Mouse (Mus musculus) layer of hippocampus, postnatal 25 days (tissue): ENCODE data around the gene Naaladl1. TPM values are rescaled to one million over a fixed set of nuclear protein-coding genes. Genes with fewer than 3 reads are reported as not detected.

Experiments
- DNase-seq, 2 experiments: peaks; one replicate each; pipeline ENCODE4 v3.0.0; 2022; ENCODE audit warnings: mixed read lengths in 2 of 2, low spot score in 1 of 2; ENCODE audit errors: extremely low spot score in 1 of 2
- total RNA-seq, 2 experiments: library from RNA; stranded (reverse); gene quantifications; 2 replicates each; pipeline ENCODE4 v1.2.3; 2021

Naaladl1 gene
- total RNA-seq, 2 experiments from 2014 or later: not detected

DNA sequence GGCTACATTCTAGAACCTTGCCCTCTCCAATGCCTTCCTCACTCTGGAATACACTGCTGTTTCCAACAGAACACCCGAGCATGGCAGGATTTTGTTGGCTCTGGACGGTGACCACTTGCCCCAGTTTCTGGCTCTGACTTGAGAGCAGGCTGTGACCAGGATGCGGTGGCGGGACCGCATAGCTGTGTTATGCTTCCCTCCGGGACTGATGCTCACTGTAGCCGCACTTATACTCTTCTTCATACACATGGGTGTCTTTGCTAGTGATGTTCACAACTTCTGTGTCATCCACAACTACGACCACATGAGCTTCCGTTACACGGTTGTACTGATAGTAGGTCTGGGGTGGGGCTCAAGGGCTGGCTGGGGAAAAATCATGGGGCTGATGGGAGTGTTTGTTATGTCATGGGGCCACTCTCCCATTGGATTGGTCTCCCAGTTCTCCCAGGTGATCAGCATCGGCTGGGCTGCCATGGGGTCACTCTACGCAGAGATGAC, 25.6 kb upstream of the Naaladl1 start, which contains the start of gene Tmem262:
Gene Tmem262, plus strand, starts transcription at position 51 of the 498 bp plus-strand sequence.
- DNase-seq: no peak

DNA sequence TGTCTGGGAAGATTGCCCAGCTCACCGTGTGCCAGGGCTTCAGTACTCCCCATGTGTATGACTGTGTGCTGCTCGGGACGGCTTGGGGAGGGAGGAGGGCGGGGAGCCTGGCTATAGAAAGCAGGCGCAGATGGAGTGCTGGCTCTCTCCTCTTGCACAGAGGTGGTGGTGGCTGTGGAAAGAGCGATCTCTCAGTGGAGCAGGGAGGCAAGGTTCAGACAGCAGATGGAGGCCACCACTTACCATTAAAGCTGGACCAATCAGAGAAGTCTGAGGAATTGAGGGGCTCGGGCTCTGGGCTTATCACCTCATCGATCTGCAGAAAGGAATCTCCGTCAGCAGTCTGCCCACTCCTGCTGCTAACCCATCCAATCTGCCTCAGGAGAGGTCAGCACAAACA, 23.4 kb upstream of the Naaladl1 start, which contains the start of gene Gm28374:
Gene Gm28374, minus strand, starts transcription at position 101 of the 400 bp plus-strand sequence.
- DNase-seq: no peak

DNA sequence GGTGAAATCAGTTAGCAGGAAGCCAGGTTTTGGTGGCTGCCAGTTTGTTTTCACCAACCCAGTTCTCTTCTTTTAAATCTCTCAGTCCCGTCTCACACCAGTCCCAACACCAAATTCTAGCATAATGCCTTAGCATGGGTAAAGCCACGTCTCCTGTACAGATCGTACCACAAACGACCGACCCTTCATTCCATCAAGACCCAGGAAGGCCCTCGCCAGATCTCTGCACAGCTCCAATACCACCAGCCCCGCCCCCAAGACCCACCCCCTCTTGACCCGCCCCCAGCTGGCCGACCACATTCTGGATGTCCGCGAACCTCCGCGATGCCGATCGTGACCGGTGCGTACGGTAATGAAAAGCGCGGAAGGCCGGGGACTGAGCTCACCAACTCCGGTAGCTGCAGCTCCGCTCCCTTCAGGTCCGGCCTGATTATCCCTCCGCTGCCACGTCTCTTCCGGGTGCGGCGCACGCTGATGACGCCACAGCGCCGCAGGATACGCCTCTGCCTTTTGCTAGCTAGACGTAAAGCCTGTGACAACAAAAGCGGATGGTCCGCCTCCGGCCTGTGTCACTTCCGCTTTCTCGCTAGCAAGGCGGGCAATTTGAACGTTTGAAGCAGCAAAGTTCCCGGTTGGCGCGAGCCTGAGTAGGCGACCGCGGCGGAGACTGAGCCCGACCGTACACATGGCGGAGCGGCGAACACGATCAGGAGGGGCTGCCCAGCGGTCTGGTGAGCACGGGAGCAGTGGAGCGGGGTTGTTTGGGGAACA, 20.9 kb upstream of the Naaladl1 start, which contains the start of the genes Zfpl1 and Cdca5:
Gene Zfpl1, minus strand, starts transcription at position 479 of the 771 bp plus-strand sequence.
Gene Cdca5, plus strand, starts transcription at position 506 of the 771 bp plus-strand sequence.
- peak; percentile 90 to 92 for DNase-seq

DNA sequence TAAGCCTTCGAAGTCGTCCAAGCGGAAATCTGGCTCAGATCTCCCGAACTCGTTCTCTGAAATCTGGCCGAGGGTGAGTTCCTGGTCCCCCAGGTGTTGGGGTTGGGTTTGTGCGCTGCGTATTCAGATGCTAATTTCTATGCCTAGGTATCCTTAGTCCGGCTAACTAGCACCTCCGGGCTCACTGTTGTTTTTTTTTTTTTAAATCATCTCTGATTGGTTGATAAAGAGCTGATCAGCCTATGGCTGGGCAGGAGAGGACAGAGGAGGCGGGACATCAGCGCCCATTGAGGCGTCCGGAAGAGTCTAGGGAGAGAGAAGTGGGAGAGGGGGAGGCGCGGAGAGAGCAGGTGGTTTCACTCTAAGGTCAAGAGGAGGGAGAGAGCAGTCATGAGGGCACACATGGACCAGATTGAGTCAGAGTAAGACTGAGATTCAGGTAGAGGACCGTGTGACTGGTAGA, 20.1 kb upstream of the Naaladl1 start:
- DNase-seq: no peak

DNA sequence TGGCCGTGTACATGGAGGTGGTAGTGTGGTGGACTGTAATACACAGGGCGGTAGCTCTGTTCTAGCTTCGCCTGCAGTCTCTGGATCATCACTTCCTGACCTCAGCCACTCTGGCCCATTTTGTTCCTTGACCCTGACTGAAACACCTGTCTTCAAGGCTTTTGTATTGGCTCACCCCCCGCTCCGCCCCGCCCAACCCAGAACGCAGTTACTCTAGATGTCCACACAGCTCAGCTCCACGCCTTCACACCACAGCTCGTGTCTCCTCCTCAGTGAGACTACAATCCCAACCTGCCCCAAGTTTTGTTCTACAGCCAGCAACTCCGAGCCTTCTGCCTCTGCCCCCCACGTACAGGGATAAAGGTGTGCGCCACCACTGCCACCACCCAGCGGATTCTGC, 16.7 kb upstream of the Naaladl1 start:
- DNase-seq: no peak

DNA sequence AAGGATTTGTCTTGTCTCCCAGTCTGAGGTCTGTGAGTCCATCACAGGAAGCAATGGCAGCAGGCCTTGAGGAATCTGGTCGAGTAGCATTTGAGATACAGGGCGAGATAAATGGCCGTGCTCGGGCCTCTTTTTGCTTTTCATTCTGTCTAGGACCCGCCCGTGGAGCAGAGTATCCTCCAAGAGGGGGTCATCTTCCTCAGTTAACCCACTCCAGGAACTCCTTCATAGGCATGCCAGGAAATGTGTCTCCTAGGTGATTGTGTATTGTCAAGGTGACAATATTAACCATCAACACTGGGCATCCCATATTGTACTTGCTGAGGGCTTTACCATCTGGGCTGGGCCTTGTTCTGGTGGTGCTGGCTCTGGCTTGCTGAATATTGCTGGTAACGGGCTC, 11.5 kb upstream of the Naaladl1 start, which contains the start of gene AC131692.1:
Gene AC131692.1, plus strand, starts transcription at position 301 of the 400 bp plus-strand sequence.
- DNase-seq: no peak

DNA sequence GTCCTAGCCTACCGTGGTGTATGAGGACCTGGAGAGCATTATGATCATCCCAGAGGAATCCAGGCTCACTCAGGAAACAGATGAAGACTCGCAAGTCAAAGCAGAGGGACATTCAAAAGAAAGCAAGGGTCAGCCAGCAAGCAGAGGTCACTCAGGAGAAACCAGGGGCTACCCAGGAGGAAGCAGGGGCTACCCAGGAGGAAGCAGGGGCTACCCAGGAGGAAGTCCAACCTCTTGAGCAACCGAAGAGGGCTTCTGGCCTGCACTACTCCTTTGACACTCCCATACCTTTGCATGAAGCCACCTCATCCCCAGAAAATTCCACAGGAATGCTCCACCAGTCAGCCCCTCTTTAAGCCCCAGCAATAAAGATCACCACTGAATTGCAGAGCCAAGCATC, 7.7 kb upstream of the Naaladl1 start:
- DNase-seq: no peak

DNA sequence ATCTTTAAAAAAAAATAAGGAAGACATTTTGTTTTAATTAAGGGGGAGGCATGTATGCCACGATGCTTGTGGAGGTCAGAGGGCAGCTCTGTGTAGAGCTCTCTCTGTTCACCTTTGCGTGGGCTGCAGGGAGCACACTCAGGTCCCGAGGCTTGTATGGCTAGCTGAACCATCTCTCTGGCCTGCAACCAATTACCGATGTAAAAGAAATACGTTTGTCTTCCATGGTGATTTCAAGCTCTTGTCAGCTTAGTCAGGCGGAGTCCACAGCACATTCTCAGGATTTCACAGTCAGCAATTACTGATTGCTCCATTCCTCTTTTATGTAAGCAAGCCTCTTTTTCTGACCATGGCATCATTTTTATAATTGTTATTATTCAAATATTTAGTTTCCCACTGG, 4.4 kb upstream of the Naaladl1 start:
- no peak for DNase-seq

DNA sequence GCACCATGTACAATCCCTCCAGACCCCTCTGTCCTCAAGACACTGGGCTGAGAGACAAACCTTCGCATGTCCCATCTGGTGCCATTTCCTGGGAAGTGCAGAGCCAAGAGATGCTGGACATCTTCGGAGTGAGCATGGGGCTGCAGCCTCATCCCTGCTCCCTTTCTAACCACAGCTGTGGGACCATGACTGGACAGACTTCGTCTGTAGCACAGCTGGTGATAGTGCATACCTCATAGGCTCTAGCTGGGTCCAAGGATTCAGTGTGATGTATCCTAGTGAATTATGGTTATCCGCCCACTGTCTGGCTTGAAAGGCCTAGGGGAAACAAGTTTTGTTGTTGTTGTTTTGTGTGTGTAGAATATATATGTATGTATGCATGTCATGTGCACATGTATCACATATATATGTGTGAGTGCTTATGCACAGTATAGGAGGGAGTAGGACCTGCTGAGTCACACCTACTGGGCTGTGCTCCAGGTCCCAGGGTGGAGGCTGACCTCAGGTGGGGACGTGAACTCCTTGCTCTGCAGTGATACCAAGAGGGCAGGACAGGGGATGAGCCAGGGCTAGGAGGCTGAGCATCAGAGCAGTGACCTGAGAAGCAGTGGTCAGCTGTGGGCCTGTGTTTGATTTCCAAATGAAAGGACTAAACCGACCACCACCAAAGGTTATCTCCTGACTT, 3.3 kb upstream of the Naaladl1 start:
- DNase-seq: no peak

DNA sequence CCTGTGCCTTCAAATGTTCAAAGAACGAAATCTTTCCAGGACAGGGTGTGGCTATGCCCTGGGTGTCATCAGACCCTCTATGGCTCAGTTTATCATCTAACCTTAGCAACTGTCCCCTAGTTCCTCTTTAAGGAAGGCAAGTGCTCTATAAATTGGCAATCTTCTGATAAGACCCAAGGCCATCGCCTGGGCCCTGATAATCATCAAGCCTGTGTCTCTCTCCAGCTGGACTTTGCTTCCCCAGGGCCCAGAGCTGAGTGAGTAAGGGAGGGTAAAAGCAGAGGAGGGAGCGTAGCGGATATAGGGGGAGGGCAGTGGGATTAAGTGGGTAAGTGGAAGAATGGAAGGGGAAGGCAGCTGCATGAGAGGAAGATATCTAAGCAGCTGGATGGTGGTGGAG, 1.1 kb upstream of the Naaladl1 start:
- DNase-seq: no peak

DNA sequence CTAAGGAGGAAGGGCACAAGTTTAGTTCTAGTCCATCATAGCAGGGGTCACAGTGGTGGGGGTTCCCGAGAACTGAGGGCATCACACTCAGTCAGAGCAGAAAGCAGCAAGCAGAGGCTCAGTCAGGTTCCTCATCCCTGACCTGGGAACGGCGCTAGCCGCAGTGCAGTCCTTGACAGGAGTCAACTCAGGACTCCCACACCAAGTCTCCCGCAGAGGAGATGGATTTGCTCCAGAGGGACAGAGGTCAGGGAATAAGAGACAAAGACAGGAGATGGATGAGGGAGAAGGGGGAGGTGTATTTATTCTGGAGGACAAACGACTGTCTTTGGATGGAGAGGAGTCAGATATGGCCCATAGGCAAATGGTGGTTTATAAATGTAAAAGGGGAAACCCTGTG, 7.5 kb downstream of the Naaladl1 start:
- DNase-seq: no peak

DNA sequence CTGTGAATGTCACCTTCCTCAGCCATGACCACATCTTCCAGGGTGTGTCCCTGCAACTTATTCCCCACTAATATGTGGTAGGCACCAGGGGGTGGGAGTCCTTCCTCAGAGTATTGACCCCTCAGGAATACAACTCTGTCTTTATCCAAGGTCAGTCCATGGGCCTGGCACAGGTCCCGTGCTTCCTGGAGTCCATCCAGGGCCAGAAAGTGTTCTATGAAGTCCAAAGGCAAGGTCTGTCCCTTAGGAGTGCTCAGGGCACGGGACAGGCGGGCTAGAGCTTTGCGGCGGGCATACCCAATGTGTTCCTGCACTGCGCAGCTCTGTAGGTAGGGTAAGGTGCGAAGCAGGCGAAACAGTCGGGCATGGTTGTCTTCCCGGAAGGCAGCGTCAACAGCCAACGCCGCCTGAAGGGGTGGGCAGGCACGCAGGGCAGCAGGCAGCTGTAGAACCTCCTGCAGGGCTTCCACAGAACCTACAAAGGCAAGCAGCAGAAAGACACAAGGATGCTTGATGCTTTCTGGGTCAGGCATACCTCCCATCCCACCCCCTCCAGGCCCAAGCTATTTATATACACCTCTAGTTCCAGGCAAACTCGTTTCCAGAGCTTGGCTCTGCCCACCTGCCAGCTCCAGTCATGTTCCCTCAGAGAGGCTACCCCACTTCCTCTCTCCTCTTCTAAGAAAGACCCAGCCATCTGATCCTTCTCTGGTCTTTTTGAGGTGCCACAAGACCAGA, 10.7 kb downstream of the Naaladl1 start:
- no peak for DNase-seq

DNA sequence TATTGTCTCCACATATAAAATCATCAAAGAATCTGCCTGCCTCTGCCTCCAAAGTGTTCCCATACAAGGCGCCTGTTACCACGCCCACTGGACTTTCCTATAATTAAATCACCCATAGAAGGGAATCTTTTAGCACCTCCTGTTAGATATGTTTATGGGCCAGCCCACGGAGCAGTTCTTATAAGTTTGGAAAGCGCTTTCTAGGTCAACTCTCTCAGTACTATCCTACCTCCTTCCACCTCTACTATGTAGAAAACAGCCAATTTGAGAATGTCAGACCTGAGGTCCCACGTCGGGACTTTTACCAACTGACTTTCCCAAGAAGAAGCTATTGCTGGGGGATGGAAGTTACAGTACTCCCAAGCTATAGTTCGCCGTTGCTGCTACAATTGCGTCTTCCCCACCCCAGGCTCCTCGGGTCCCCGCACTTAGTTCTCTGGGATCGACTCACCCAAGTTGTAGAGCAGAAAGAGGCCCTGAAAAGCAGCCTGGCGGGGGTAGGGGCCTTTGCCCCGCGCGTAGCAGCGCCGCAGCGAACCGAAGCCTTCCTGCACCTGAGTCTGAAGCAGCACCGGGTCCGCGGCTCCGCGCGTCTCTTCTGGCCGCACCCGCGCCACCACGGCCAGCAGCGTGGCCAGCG, 11.9 kb downstream of the Naaladl1 start:
- DNase-seq: peak in 1 of 2 experiments; percentile 59

DNA sequence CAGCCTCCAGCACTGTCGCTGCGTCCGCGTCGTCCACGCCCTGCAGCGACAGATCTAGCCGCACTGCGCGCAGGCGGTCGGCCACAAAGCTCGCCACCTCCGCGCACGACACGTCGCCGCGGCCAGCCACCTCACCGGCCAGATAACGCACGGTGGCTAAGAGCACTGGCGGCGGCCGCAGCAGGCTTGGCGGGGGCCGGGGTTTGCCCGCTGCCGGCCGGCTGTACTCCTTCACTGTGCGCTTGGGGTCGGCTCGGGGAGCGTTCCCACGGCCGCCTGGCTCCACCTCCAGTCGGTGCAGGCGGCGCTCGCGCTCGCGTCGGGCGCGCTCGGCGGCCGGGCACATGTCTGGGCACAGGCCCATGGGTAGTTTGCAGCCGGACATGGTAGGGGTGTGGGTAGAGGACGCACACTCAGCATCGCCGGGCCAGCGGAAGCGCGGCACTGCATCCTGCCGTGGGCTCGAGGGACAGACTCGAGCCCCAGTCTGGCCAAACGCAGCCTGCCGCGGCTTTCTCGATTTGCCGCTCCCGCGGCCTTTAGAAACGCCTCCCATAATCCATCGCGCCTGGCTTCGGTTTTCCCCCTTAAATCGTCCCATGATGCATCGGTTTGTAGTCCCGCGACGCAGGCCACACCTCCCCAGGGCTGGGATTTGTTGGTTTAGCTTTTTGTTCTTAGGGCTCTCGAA, 12.5 kb downstream of the Naaladl1 start, which contains the start of gene Sac3d1:
Gene Sac3d1, minus strand, starts transcription at position 665 of the 691 bp plus-strand sequence.
- DNase-seq: peak; percentile 79 to 82

DNA sequence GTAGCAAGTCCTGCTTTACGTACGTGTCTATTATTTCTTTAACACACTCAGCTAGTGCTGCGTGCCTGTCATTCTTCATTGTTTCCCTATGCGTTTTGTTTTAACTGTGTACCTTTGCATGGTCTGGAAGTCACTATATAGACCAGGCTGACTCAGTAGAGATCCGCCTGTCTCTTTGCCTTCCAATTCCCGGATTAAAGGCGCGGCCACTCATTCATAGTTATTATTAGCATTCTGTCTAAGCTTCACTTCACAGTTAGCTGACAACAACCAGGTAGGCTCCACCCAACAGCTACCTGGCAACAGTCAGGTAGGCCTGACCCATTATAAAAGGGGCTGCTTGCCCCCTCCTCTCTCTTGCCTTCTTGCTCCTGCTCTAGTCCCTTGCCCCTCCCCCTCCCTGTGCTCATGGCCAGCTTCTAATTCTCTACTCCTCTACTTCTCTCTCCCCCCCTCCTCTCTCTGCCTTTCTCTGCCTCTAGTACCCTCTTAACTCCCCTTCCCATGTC, 13.1 kb downstream of the Naaladl1 start:
- DNase-seq: no peak

DNA sequence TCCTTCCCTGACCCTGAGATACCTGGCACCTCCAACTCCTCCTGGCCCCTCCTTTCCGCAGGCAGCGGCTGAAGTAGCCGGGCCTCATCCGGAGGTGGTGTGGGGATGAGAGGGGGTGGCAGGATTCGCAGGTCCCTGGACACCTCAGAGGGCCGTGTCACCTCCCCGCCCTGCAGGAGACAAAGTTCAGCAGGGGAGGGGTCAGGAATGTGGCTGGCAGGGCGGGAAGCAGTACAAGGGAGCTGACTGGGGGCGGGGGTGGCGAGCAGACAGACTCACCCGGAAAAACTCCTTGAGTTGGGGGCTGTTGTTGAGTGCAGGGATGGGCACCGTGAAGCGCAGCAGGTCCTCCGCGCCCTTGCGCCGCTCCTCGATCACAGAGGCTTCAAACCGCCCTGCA, 16.2 kb downstream of the Naaladl1 start:
- DNase-seq: no peak

DNA sequence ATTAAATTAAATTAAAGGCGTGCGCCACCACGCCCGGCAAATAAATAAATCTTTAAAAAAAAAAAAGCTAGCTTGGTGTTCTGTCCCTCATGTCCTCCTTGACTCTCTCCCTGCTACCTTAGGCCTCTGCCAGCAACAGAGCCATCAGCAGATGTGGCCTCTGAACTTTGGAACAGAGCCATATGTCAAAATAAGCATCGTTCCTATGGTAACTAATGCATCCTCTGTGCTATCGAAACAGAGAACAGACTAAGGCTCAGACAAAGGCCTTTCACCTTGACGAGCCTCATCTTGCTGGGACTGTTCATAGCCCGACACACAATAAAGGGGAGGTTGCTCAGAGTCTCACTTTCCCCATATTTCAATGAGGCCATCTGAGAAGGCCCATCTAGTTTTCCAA, 17.7 kb downstream of the Naaladl1 start:
- DNase-seq: no peak

DNA sequence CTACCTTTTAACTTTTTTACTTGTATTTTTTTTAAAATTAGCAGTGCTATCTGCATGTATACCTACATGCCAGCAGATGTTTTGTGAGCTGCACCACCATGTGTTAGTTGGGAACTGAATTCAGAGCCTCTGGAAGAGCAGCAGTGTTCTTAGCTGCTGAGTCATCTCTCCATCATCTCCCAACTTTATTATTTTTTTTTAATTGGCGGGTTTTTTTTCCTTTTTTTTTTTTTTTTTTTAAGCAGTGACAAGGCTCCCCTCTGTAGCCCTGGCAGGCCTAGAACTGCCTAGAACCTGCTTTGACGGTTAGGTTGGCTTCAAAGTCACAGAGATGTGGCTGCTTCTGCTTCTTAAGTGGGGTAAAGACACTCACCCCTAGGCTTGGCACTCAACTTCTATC, 19.3 kb downstream of the Naaladl1 start:
- DNase-seq: no peak

DNA sequence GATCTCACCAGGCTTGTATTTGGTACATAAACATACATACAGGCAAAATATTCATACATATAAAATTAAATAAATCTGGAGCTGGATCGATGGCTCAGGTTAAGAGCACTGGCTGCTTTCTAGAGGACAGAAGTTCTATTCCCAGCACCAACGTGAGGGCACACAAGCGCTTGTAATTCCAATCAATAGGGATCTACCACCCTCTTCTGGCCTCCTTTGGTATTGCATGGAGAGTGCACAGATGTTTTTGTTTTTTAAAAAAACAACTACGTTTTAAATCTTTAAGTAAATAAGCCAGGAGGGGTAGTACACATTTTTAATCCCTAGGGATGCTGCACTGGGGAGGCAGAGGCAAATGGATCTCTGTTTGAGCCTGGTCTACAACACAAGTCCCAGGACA, 20.7 kb downstream of the Naaladl1 start:
- DNase-seq: peak in 1 of 2 experiments; percentile 61
